Mouse (Mus musculus) lung, embryonic 16.5 days (tissue): ENCODE data around the gene Coro1b. TPM values are rescaled to one million over a fixed set of nuclear protein-coding genes. Genes with fewer than 3 reads are reported as not detected.

Experiments used
- ATAC-seq: fragments of 200-750 bp; cut with Nextera tagmentation; 2 replicates; pipeline ENCODE4 v1.8.0; 2017; ENCODE audit warnings: low read depth, mild to moderate bottlenecking, moderate library complexity
- H3K27ac ChIP-seq: fragments of 300-500 bp; sonication (generic); 2 replicates; pipeline ENCODE4 v1.5.1; 2014; ENCODE audit warnings: mild to moderate bottlenecking, control low read depth, low read length
- H3K27me3 ChIP-seq: fragments of 300-500 bp; sonication (generic); 2 replicates; pipeline ENCODE4 v1.6.1; 2014; ENCODE audit warnings: low read depth, low read length, mixed read lengths; ENCODE audit not compliant: control insufficient read depth, insufficient read depth
- H3K36me3 ChIP-seq: fragments of 300-500 bp; sonication (generic); 2 replicates; pipeline ENCODE4 v1.6.1; 2014; ENCODE audit warnings: low read length; ENCODE audit not compliant: control insufficient read depth, insufficient read depth
- H3K4me1 ChIP-seq: fragments of 300-500 bp; sonication (generic); replicated peaks from 2 replicates; pipeline ENCODE4 v1.6.1; 2014; ENCODE audit warnings: low read length, mixed read lengths; ENCODE audit not compliant: control insufficient read depth, insufficient read depth
- H3K4me2 ChIP-seq: fragments of 300-500 bp; sonication (generic); 2 replicates; pipeline ENCODE4 v1.6.1; 2014; ENCODE audit warnings: low read depth, low read length, control low read depth
- H3K4me3 ChIP-seq: fragments of 300-500 bp; sonication (generic); 2 replicates; pipeline ENCODE4 v1.5.1; 2014; ENCODE audit warnings: mild to moderate bottlenecking, low read length, control low read depth
- H3K9ac ChIP-seq: fragments of 300-500 bp; sonication (generic); 2 replicates; pipeline ENCODE4 v1.6.1; 2014; ENCODE audit warnings: low read length, control low read depth
- H3K9me3 ChIP-seq: fragments of 300-500 bp; sonication (generic); 2 replicates; pipeline ENCODE4 v1.6.1; 2016; ENCODE audit warnings: low read length; ENCODE audit not compliant: control insufficient read depth
- WGBS: fragments of 180-500 bp; shearing (Covaris S2); extraction: QIAGEN DNeasy Blood & Tissue Kit; methylation state at CpG from one replicate; pipeline ENCODE4 v1.1.7; 2014; 5-methylcytosine and 5-hydroxymethylcytosine counted together
- polyA plus RNA-seq: library from polyadenylated mRNA; unstranded; fragments of >200 nt; fragmentation: Nextera tagmentation; extraction: Ambion mirVana; gene quantifications from 2 replicates; pipeline ENCODE4 v1.2.1, GENCODE M21; 2015

Coro1b gene
- polyA plus RNA-seq, 1 experiment from 2014 or later, result 174 TPM

DNA sequence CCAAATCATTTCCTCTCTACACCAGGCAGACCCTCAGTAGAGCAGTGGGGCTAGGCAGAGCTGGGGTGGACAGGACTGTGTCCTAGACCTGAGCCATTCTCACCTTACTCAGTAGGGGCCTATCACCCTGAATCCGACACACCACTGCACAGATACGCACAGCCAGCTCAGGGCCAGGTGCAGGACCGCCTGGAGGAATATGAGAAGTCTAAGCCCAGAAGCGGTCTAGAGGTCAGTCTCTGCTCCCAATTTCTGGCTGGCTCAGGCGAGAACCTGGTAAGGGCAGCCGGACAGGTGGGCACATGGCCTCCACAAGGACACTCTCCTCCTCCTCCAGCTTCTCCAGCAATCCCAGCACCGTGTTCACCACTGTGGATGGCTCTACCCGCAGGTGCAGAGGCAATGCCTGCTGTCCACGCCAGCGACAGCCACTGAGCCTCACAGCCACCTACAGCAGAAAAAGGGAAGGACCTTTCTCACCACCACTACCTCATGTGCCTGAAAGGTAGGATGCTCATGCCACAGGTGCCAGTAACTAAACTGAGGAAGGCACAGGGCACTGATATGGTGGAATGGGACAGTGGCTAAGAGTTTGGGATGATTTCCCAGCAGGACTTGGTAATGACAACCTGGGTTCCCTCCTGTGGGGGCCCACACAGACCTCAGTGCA is 22.4 kb downstream of the Coro1b start:
- 92% methylated on average over 10 of the region's 10 CpGs for WGBS
- Histone ChIP-seq H3K4me2 (no peak overlapping the region), H3K36me3 (no peaks in the 10 kb centered on the region), H3K9ac (no peak overlapping the region), H3K27ac (no peak overlapping the region), H3K27me3 (no peaks in the 10 kb centered on the region), H3K9me3 (no peaks in the 10 kb centered on the region), H3K4me3 (no peak overlapping the region), H3K4me1 (peaks cover 14% of the 10 kb centered on the region)
- ATAC-seq, result no peak

- Histone ChIP-seq H3K36me3 (no peaks in the 10 kb centered on the region), H3K9ac (peak overlapping the region; percentile 25; the same call in 1 of the 2 replicates), H3K4me2 (no peak overlapping the region), H3K27me3 (no peaks in the 10 kb centered on the region), H3K9me3 (no peaks in the 10 kb centered on the region), H3K4me3 (no peak overlapping the region), H3K27ac (0 out of 2 replicates have a peak overlapping the region, but pooled peaks have one; percentile 27), H3K4me1 (peaks cover 14% of the 10 kb centered on the region)
- WGBS, result 49% methylated on average over 13 of the region's 13 CpGs
- ATAC-seq, result no peak
These were observed 23.2 kb downstream of the Coro1b start for GRCm38 (mm10) chr19:4171393-4172290.

DNA sequence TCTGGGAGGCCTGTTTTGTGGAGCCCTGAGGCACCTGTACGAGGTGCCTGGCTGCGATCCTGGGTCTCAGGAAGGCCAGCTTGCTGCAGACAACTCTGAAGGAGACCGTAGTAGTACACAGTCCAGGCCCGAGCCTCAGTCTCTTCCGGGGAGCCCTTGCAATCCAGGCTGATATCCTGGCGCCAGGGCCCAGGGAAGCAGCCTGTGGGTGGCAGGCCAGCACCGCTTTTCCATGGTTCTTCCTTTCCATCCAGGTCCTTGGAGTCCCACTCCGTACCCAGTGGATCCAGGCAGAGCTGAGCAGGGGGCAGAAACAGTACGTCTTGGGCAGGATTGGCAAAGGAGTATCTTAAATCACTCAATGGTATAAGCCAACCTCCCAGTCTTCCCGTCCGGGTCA is 24.5 kb downstream of the Coro1b start:
- H3K4me1 ChIP-seq, result peaks cover 14% of the 10 kb centered on the region
- H3K9me3 ChIP-seq, result no peaks in the 10 kb centered on the region
- H3K9ac ChIP-seq, result peak overlapping the region; percentile 5; the same call in 1 of the 2 replicates
- no peaks in the 10 kb centered on the region for H3K36me3 ChIP-seq
- H3K4me3 ChIP-seq, result no peak overlapping the region
- WGBS, result 58% methylated on average over 11 of the region's 11 CpGs
- no peak overlapping the region for H3K27ac ChIP-seq
- no peaks in the 10 kb centered on the region for H3K27me3 ChIP-seq
- H3K4me2 ChIP-seq, result no peak overlapping the region
- ATAC-seq, result no peak

- ATAC-seq, result peak; percentile 63
- Histone ChIP-seq H3K4me3 (peak within 1 kb of the TSS; percentile 8; the same call in 1 of the 2 replicates), H3K9ac (peak within 1 kb of the TSS; percentile 6), H3K4me2 (peak within 1 kb of the TSS; percentile 44), H3K36me3 (no peaks in the 10 kb centered on the region), H3K27ac (no peak within 1 kb of the TSS), H3K9me3 (no peaks in the 10 kb centered on the region), H3K27me3 (no peaks in the 10 kb centered on the region), H3K4me1 (peaks cover 7% of the 10 kb centered on the region)
- 5% methylated on average over 11 of the region's 11 CpGs for WGBS
These were observed 27.0 kb downstream of the Coro1b start, which contains the start of gene Carns1 for GRCm38 (mm10) chr19:4175368-4175947. Gene Carns1 (minus strand): TSS chr19:4175479.

GRCm38 (mm10) chr19:4180411-4180810 is 32.0 kb downstream of the Coro1b start:
- Histone ChIP-seq H3K27me3 (no peaks in the 10 kb centered on the region), H3K4me3 (no peak overlapping the region), H3K4me1 (peaks cover 4% of the 10 kb centered on the region), H3K27ac (no peak overlapping the region), H3K9me3 (no peaks in the 10 kb centered on the region), H3K4me2 (no peak overlapping the region), H3K36me3 (no peaks in the 10 kb centered on the region), H3K9ac (no peak overlapping the region)
- 80% methylated on average over 7 of the region's 7 CpGs for WGBS
- ATAC-seq, result no peak

GRCm38 (mm10) chr19:4181892-4182291 is 33.5 kb downstream of the Coro1b start:
- Histone ChIP-seq H3K4me2 (no peak overlapping the region), H3K9ac (no peak overlapping the region), H3K27ac (no peak overlapping the region), H3K4me1 (peaks cover 7% of the 10 kb centered on the region), H3K36me3 (no peaks in the 10 kb centered on the region), H3K4me3 (no peak overlapping the region), H3K27me3 (no peaks in the 10 kb centered on the region), H3K9me3 (no peaks in the 10 kb centered on the region)
- peak; percentile 58; the same call in 1 of the 2 replicates for ATAC-seq
- 38% methylated on average over 3 of the region's 3 CpGs for WGBS

- H3K9ac ChIP-seq, result no peak overlapping the region
- H3K27ac ChIP-seq, result 0 out of 2 replicates have a peak overlapping the region, but pooled peaks have one; percentile 16
- 80% methylated on average over 2 of the region's 2 CpGs for WGBS
These were observed 35.3 kb downstream of the Coro1b start for GRCm38 (mm10) chr19:4183689-4184088.

GRCm38 (mm10) chr19:4184976-4185975 is 36.9 kb downstream of the Coro1b start:
- Histone ChIP-seq H3K4me3 (no peak overlapping the region), H3K27me3 (no peaks in the 10 kb centered on the region), H3K27ac (peak overlapping the region; percentile 64; the same call in 1 of the 2 replicates), H3K36me3 (no peaks in the 10 kb centered on the region), H3K4me2 (no peak overlapping the region), H3K4me1 (peaks cover 7% of the 10 kb centered on the region), H3K9ac (peak overlapping the region; percentile 30; the same call in 1 of the 2 replicates), H3K9me3 (no peaks in the 10 kb centered on the region)
- 42% methylated on average over 15 of the region's 15 CpGs for WGBS
- ATAC-seq, result peak; percentile 31; the same call in 1 of the 2 replicates

More at GRCm38 (mm10) chr19:4183689-4184088, 35.3 kb downstream of the Coro1b start:
- no peak for ATAC-seq
- Histone ChIP-seq H3K4me1 (peaks cover 7% of the 10 kb centered on the region), H3K9me3 (no peaks in the 10 kb centered on the region), H3K27me3 (no peaks in the 10 kb centered on the region), H3K36me3 (no peaks in the 10 kb centered on the region), H3K4me2 (no peak overlapping the region), H3K4me3 (no peak overlapping the region)
